Mouse (Mus musculus): Measurements from ENCODE around the gene Ttc16. TPM values are rescaled to one million over a fixed set of nuclear protein-coding genes. Genes with fewer than 3 reads are reported as not detected.

Ttc16 gene
- total RNA-seq, 1 experiment, result 0.94 TPM

DNA sequence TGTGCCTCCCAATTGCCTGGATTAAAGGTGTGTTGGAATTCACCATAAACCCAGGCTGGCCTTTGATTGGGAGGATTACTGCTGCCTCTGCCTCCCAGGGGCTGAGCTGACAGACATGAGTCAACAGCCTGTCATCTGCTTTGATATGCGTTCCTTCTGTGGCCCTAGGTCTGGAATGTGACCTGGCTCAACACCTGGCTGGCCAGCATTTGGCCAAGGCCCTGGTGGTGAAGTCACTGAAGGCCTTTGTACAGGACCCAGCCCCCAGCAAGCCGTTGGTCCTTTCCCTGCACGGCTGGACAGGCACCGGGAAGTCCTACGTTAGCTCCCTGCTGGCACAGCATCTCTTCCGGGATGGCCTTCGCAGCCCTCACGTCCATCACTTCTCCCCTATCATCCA is 16.9 kb downstream of the Ttc16 start:
- no peak for DNase-seq (ENCODE audit: low read depth, low spot score)
- Histone ChIP-seq H3K4me3 (ENCODE audit: insufficient read depth in 1 of 2, low read depth in 1 of 2, low read length in 2 of 2, poor library complexity in 1 of 2, severe bottlenecking in 1 of 2) (no peak overlapping the region), H3K9ac (ENCODE audit: insufficient read depth, low read depth, low read length, poor library complexity, severe bottlenecking) (no peak overlapping the region), H3K36me3 (ENCODE audit: control insufficient read depth, insufficient read depth, low read length, poor library complexity, severe bottlenecking) (peaks cover 11% of the 10 kb centered on the region), H3K27ac (ENCODE audit: insufficient read depth, low read depth, low read length, poor library complexity, severe bottlenecking) (no peak overlapping the region), H3K4me1 (ENCODE audit: control insufficient read depth in 2 of 2, insufficient read depth in 2 of 2, low read length in 2 of 2, poor library complexity in 1 of 2) (peaks cover 0 to 2% of the 10 kb centered on the region in 2 experiments; a peak in 1 of 4 replicates), H3K9me3 (ENCODE audit: control insufficient read depth, insufficient read depth, low read depth, low read length) (no peaks in the 10 kb centered on the region)
- TF ChIP-seq CHD2 (IDR thresholded peaks at IDR 0.05; ENCODE audit: low read depth, low read length) (no peak), HCFC1 (IDR thresholded peaks at IDR 0.05; ENCODE audit: borderline replicate concordance, insufficient read depth, low read length) (no peak), MAFK (IDR thresholded peaks at IDR 0.05; ENCODE audit: insufficient read depth, low read depth, low read length) (no peak)
- in situ Hi-C loops (cut with MboI; ENCODE audit: low sequenced_read_pairs in 2 of 2, unreplicated experiment in 2 of 2), result no loop called here

DNA sequence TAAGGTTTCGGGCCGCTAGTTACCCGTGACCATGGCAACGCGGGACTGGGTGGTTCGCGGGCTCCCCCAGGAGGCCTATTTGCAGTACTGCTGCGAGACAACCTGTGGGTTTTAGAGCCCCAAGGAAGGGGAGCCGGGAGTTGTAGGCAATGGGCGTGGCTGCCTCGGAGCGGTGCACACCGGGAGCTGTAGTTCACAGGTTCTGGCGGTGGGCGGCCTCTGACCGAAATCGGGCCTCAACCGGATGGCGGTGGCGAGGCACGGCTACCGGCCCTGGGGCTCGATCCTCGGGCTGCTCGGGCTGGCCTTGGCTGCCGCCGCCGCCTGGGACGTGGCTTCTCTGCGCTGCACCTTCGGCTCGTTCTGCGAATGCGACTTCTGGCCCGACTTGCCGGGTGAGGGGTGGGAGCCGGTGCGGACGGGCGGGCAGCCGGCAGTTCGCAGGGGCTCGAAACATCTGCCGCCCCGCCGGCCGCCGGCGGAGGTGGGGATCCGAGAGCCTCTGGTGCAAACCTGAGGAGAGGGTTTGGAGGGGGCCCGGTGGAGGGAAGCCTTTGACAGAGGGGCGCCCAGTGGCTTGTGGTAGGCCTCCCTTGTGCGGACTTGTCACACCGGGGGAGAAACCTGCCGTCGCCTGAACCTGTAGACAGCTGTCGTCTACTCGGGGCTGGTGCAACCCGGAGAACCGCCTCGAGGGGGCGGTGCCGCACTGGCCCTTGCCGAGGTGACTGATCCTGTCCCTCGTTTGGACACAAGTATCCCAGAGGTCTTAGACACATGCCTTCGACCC is 18.2 kb downstream of the Ttc16 start, which contains the start of gene Tor2a:
Gene Tor2a, plus strand, starts transcription at position 179 of the 790 bp plus-strand sequence.
- peaks cover 11% of the 10 kb centered on the region for H3K36me3 ChIP-seq (ENCODE audit: control insufficient read depth, insufficient read depth, low read length, poor library complexity, severe bottlenecking)
- peak within 1 kb of the TSS; percentile 76 to 81 for H3K4me3 ChIP-seq (ENCODE audit: insufficient read depth in 1 of 2, low read depth in 1 of 2, low read length in 2 of 2, poor library complexity in 1 of 2, severe bottlenecking in 1 of 2)
- in situ Hi-C loops (cut with MboI; ENCODE audit: low sequenced_read_pairs in 2 of 2, unreplicated experiment in 2 of 2), result no loop called here
- TF ChIP-seq HCFC1 (IDR thresholded peaks at IDR 0.05; ENCODE audit: borderline replicate concordance, insufficient read depth, low read length), result peak; percentile 96
- TF ChIP-seq ZC3H11A (IDR thresholded peaks at IDR 0.05; ENCODE audit: borderline replicate concordance, low read depth, low read length), result 0 out of 2 replicates have a peak, but pooled peaks have one; percentile 3
- TF ChIP-seq CHD2 (IDR thresholded peaks at IDR 0.05; ENCODE audit: low read depth, low read length), result no peak
- no peak within 1 kb of the TSS for H3K27ac ChIP-seq (ENCODE audit: insufficient read depth, low read depth, low read length, poor library complexity, severe bottlenecking)
- H3K4me1 ChIP-seq (ENCODE audit: control insufficient read depth in 2 of 2, insufficient read depth in 2 of 2, low read length in 2 of 2, poor library complexity in 1 of 2), result peaks cover 0 to 2% of the 10 kb centered on the region in 2 experiments; a peak in 1 of 4 replicates
- H3K9me3 ChIP-seq (ENCODE audit: control insufficient read depth, insufficient read depth, low read depth, low read length), result no peaks in the 10 kb centered on the region
- DNase-seq (ENCODE audit: low read depth, low spot score), result peak; percentile 95
- H3K9ac ChIP-seq (ENCODE audit: insufficient read depth, low read depth, low read length, poor library complexity, severe bottlenecking), result peak within 1 kb of the TSS; percentile 86

DNA sequence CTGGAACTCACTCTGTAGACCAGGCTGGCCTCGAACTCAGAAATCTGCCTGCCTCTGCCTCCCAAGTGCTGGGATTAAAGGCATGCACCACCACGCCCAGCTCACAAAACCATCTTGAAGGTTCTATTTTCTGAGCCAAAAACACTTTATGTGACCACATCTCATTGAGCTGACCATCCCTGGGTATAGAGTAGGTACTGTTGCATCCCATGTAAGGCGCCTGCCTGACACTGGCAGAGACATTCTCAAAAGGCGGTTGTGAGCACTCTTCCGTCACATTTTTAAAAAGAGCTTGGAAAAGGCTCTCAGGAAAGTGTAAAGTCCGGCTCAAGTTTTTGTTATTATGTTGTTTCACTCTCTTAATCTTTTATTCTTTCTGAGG is 18.8 kb downstream of the Ttc16 start:
- no peak overlapping the region for H3K4me3 ChIP-seq (ENCODE audit: insufficient read depth in 1 of 2, low read depth in 1 of 2, low read length in 2 of 2, poor library complexity in 1 of 2, severe bottlenecking in 1 of 2)
- TF ChIP-seq ZNF384 (IDR thresholded peaks at IDR 0.05; ENCODE audit: low read depth, low read length) (no peak), CHD2 (IDR thresholded peaks at IDR 0.05; ENCODE audit: low read depth, low read length) (no peak), ZC3H11A (IDR thresholded peaks at IDR 0.05; ENCODE audit: borderline replicate concordance, low read depth, low read length) (no peak), HCFC1 (IDR thresholded peaks at IDR 0.05; ENCODE audit: borderline replicate concordance, insufficient read depth, low read length) (no peak), MAFK (IDR thresholded peaks at IDR 0.05; ENCODE audit: insufficient read depth, low read depth, low read length) (no peak)
- in situ Hi-C loops (cut with MboI; ENCODE audit: low sequenced_read_pairs in 2 of 2, unreplicated experiment in 2 of 2), result no loop called here
- H3K9ac ChIP-seq (ENCODE audit: insufficient read depth, low read depth, low read length, poor library complexity, severe bottlenecking), result no peak overlapping the region
- H3K36me3 ChIP-seq (ENCODE audit: control insufficient read depth, insufficient read depth, low read length, poor library complexity, severe bottlenecking), result peaks cover 11% of the 10 kb centered on the region
- H3K27ac ChIP-seq (ENCODE audit: insufficient read depth, low read depth, low read length, poor library complexity, severe bottlenecking), result no peak overlapping the region
- H3K9me3 ChIP-seq (ENCODE audit: control insufficient read depth, insufficient read depth, low read depth, low read length), result no peaks in the 10 kb centered on the region
- peaks cover 2% of the 10 kb centered on the region in 2 experiments; a peak in 2 of 4 replicates for H3K4me1 ChIP-seq (ENCODE audit: control insufficient read depth in 2 of 2, insufficient read depth in 2 of 2, low read length in 2 of 2, poor library complexity in 1 of 2)
- DNase-seq (ENCODE audit: low read depth, low spot score), result no peak

DNA sequence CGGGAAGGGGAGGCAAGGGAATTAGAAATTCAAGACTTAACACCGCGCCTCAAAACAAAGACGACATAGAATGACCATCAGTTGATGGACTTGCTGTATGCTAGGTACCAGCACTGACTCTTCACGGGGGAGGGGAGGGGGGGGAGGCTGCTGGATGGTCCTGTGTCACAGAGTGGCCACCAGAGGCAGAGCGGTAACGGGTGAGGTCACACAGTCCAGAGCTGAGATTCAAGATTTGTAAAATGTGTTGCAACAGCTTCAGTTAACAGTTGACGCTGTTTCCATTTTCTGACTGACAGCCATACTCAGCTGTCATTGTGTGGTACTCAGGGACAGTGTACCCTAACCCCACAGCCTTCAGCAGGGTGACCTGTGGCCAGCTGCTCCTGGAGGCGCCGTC is 23.3 kb downstream of the Ttc16 start:
- no peak for DNase-seq (ENCODE audit: low read depth, low spot score)
- Histone ChIP-seq H3K9me3 (ENCODE audit: control insufficient read depth, insufficient read depth, low read depth, low read length) (no peaks in the 10 kb centered on the region), H3K4me1 (ENCODE audit: control insufficient read depth in 2 of 2, insufficient read depth in 2 of 2, low read length in 2 of 2, poor library complexity in 1 of 2) (peaks cover 2 to 3% of the 10 kb centered on the region in 2 experiments; a peak in 2 of 4 replicates), H3K36me3 (ENCODE audit: control insufficient read depth, insufficient read depth, low read length, poor library complexity, severe bottlenecking) (no peaks in the 10 kb centered on the region; the same call in 1 of the 2 replicates), H3K4me3 (ENCODE audit: insufficient read depth in 1 of 2, low read depth in 1 of 2, low read length in 2 of 2, poor library complexity in 1 of 2, severe bottlenecking in 1 of 2) (no peak overlapping the region), H3K27ac (ENCODE audit: insufficient read depth, low read depth, low read length, poor library complexity, severe bottlenecking) (no peak overlapping the region), H3K9ac (ENCODE audit: insufficient read depth, low read depth, low read length, poor library complexity, severe bottlenecking) (no peak overlapping the region)
- in situ Hi-C loops (cut with MboI; ENCODE audit: low sequenced_read_pairs in 2 of 2, unreplicated experiment in 2 of 2), result no loop called here
- TF ChIP-seq HCFC1 (IDR thresholded peaks at IDR 0.05; ENCODE audit: borderline replicate concordance, insufficient read depth, low read length) (no peak), MAFK (IDR thresholded peaks at IDR 0.05; ENCODE audit: insufficient read depth, low read depth, low read length) (no peak), CHD2 (IDR thresholded peaks at IDR 0.05; ENCODE audit: low read depth, low read length) (no peak), ZC3H11A (IDR thresholded peaks at IDR 0.05; ENCODE audit: borderline replicate concordance, low read depth, low read length) (no peak), ZNF384 (IDR thresholded peaks at IDR 0.05; ENCODE audit: low read depth, low read length) (no peak)

All from ES-E14 (cell line).